Mouse (Mus musculus) megakaryocyte, adult 5-6 weeks (primary cell): Measurements from ENCODE around the gene Zranb3. TPM values are rescaled to one million over a fixed set of nuclear protein-coding genes. Genes with fewer than 3 reads are reported as not detected.
A peak's percentile ranks its signal among the peaks of the same experiment; 100 is the strongest.
"Not testable (repeated sequence)": the region's sequence is repeated elsewhere in the genome, so short reads cannot be mapped to it uniquely, and the experiment has no call there.

ENCODE experiments used
- ATAC-seq: 2 replicates; pipeline ENCODE4 v1.8.0; 2016; ENCODE audit warnings: mild to moderate bottlenecking, inconsistent platforms; ENCODE audit not compliant: poor library complexity, severe bottlenecking
- total RNA-seq, 2 experiments: library from RNA; stranded (forward) in 1 of 2; stranded (reverse) in 1 of 2; fragments of 153-499, 151-499 nt in 1 of 2; fragments of 221-1000, 200-1000 nt in 1 of 2; gene quantifications; 2 replicates each; pipeline versions ENCODE4 v1.2.3 to v1.2.4; 2015 to 2017

Zranb3 gene
- total RNA-seq, 2 experiments from 2014 or later = 3.7 to 6.4 TPM

- ATAC-seq = no peak
Observed at GRCm38 (mm10) chr1:127993892-127994291, 109.0 kb downstream of the Zranb3 start.

- ATAC-seq = 0 out of 2 replicates have a peak, but pooled peaks have one; percentile 24
Observed at GRCm38 (mm10) chr1:127989876-127990731, 112.7 kb downstream of the Zranb3 start.

- no peak for ATAC-seq
Observed at GRCm38 (mm10) chr1:127989387-127989786, 113.5 kb downstream of the Zranb3 start.

GRCm38 (mm10) chr1:127988246-127988645, 114.6 kb downstream of the Zranb3 start:
- no peak for ATAC-seq

GRCm38 (mm10) chr1:127985391-127985790, 117.5 kb downstream of the Zranb3 start:
- no peak for ATAC-seq

- ATAC-seq = no peak
Observed at GRCm38 (mm10) chr1:127983274-127983993, 119.4 kb downstream of the Zranb3 start.

- ATAC-seq = no peak
Observed at GRCm38 (mm10) chr1:127982268-127982667, 120.6 kb downstream of the Zranb3 start.

GRCm38 (mm10) chr1:127980911-127981559, 121.8 kb downstream of the Zranb3 start:
- ATAC-seq = peak; percentile 84

- ATAC-seq = no peak
Observed at GRCm38 (mm10) chr1:127978125-127978524, 124.7 kb downstream of the Zranb3 start.

GRCm38 (mm10) chr1:127976106-127976505, 126.7 kb downstream of the Zranb3 start:
- no peak for ATAC-seq

GRCm38 (mm10) chr1:127975676-127976075, 127.2 kb downstream of the Zranb3 start:
- ATAC-seq = peak; percentile 51

- ATAC-seq = no peak
Observed at GRCm38 (mm10) chr1:127974082-127974481, 128.8 kb downstream of the Zranb3 start.

- ATAC-seq = no peak
Observed at GRCm38 (mm10) chr1:127970870-127971269, 132.0 kb downstream of the Zranb3 start.

- ATAC-seq = no peak
Observed at GRCm38 (mm10) chr1:127963326-127963725, 139.5 kb downstream of the Zranb3 start.

GRCm38 (mm10) chr1:127961140-127961539, 141.7 kb downstream of the Zranb3 start:
- no peak for ATAC-seq

GRCm38 (mm10) chr1:127959312-127959718, 143.5 kb downstream of the Zranb3 start:
- ATAC-seq = no peak

GRCm38 (mm10) chr1:127958801-127959200, 144.0 kb downstream of the Zranb3 start:
- no peak for ATAC-seq

GRCm38 (mm10) chr1:127956524-127956923, 146.3 kb downstream of the Zranb3 start:
- no peak for ATAC-seq

- no peak for ATAC-seq
Observed at GRCm38 (mm10) chr1:127954800-127955199, 148.0 kb downstream of the Zranb3 start.

- ATAC-seq = not testable (repeated sequence)
Observed at GRCm38 (mm10) chr1:127954198-127954597, 148.6 kb downstream of the Zranb3 start.

GRCm38 (mm10) chr1:127952276-127952675, 150.6 kb downstream of the Zranb3 start:
- ATAC-seq = no peak
